28 mouse cellular contexts compared by ENCODE assay signal in the genomic region with DNA sequence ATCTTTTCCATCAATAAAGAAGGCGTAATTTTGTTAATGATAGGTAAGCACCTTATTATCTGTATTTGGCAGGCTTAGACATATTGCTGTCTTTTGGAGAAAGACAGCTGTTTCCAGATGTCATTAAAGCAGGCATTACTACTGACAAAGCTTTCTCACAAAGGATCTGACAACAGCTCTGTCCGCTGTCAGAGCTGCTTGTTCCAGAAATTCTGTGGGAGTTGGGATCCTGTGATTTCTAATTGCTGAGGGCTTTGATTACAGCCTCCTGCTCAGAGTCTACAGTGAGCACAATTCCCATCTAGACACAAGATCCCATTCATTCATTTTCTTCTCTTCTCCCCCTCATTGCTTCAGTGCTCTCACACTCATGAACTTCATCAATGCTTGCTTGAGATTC.
"Had no signal": no experiment of that assay in that cellular context is flagged by ENCODE, and none has a peak within 500 bp of the region (broad histone marks: within the 10 kb centered on the region; RNA-seq: fewer than 3 reads in every experiment).

No protein-coding gene starts in this region.

- H3K9ac ChIP-seq: heart, embryonic 13.5 days; heart, embryonic 15.5 days; hindbrain, embryonic 12.5 days; hindbrain, embryonic 14.5 days; intestine, embryonic 15.5 days; limb, embryonic 12.5 days; liver, embryonic 13.5 days; liver, embryonic 15.5 days had no signal

- H3K4me3 ChIP-seq: heart, adult 2 months; heart, embryonic 13.5 days; heart, embryonic 15.5 days; hindbrain, embryonic 10.5 days; hindbrain, embryonic 12.5 days; intestine, embryonic 15.5 days; layer of hippocampus, adult 2 months; left cerebral cortex, adult 2 months; limb, embryonic 10.5 days; limb, embryonic 12.5 days; liver, embryonic 13.5 days; liver, embryonic 15.5 days had no signal

- H3K27ac ChIP-seq: heart, adult 2 months; heart, embryonic 13.5 days; heart, embryonic 15.5 days; hindbrain, embryonic 10.5 days; hindbrain, embryonic 12.5 days; hindbrain, embryonic 14.5 days; intestine, embryonic 15.5 days; layer of hippocampus, adult 2 months; left cerebral cortex, adult 2 months; limb, embryonic 10.5 days; limb, embryonic 12.5 days; liver, embryonic 13.5 days; liver, embryonic 15.5 days had no signal

- H3K36me3 ChIP-seq: heart, embryonic 13.5 days; heart, embryonic 15.5 days; hindbrain, embryonic 10.5 days; hindbrain, embryonic 12.5 days; intestine, embryonic 15.5 days; limb, embryonic 10.5 days; limb, embryonic 12.5 days; liver, embryonic 13.5 days; liver, embryonic 15.5 days had no signal

- ATAC-seq: hindbrain, embryonic 16.5 days; inflammation-experienced regulatory T-cells, adult 6 months; intestine, embryonic 15.5 days; intestine, postnatal 0 days had no signal

- H3K27me3 ChIP-seq: heart, embryonic 13.5 days; heart, embryonic 15.5 days; intestine, embryonic 15.5 days; liver, embryonic 13.5 days; liver, embryonic 15.5 days had no signal

- DNase-seq: gastrocnemius, postnatal 14 days; gastrocnemius, postnatal 36 days; heart, adult 11 months; heart, adult 2 months; heart, postnatal 4 days; kidney, adult 18-20 months; kidney, adult 8-10 months; kidney, postnatal 10 days; kidney, postnatal 25 days; kidney, postnatal 4 days; liver; liver, embryonic 13.5 days had no signal

- H3K4me2 ChIP-seq: heart, embryonic 11.5 days; heart, embryonic 13.5 days; heart, embryonic 15.5 days; hindbrain, embryonic 12.5 days; hindbrain, embryonic 14.5 days; intestine, embryonic 15.5 days; limb, embryonic 12.5 days; liver, embryonic 11.5 days; liver, embryonic 13.5 days; liver, embryonic 15.5 days had no signal

- H3K9me3 ChIP-seq: heart, embryonic 13.5 days; heart, embryonic 15.5 days; hindbrain, embryonic 10.5 days; hindbrain, embryonic 12.5 days; intestine, embryonic 15.5 days; limb, embryonic 10.5 days; limb, embryonic 12.5 days; liver, embryonic 13.5 days; liver, embryonic 15.5 days had no signal

- H3K4me1 ChIP-seq: heart, embryonic 13.5 days; heart, embryonic 15.5 days; hindbrain, embryonic 10.5 days; hindbrain, embryonic 12.5 days; intestine, embryonic 15.5 days; limb, embryonic 10.5 days; limb, embryonic 12.5 days had no signal
